Mouse (Mus musculus) adrenal gland, adult 8-10 months (tissue): ENCODE measurements around the gene Zbtb17. TPM values are rescaled to one million over a fixed set of nuclear protein-coding genes. Genes with fewer than 3 reads are reported as not detected.

Experiments used
- DNase-seq: peaks from one replicate; pipeline ENCODE4 v3.0.0; 2022
- total RNA-seq, 4 experiments: library from RNA; stranded (reverse); gene quantifications; 2 replicates each; pipeline ENCODE4 v1.2.4; 2022

Gene Zbtb17
- total RNA-seq, 4 experiments from 2014 or later, result 14.8 to 25.6 (median 19.5) TPM

DNA sequence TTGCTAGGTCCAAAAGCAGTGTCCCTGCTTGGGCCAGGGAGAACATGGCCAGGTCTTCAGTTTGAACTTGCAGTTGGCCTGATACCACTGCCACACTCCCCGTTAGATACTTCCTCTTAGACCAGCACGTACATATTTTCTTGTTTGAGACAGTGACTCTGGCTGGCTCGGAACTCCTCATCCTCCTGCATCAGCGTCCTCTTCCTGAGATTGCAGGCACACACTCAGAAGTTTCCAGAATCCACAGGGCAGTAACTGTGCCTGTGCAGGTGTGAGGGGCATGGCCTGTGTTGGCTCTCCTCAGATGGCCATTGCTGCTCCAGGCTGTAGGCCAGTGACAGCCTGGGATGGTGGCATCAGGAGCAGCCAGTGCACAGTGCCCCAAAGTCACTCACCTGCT, 16.0 kb downstream of the Zbtb17 start:
- no peak for DNase-seq

DNA sequence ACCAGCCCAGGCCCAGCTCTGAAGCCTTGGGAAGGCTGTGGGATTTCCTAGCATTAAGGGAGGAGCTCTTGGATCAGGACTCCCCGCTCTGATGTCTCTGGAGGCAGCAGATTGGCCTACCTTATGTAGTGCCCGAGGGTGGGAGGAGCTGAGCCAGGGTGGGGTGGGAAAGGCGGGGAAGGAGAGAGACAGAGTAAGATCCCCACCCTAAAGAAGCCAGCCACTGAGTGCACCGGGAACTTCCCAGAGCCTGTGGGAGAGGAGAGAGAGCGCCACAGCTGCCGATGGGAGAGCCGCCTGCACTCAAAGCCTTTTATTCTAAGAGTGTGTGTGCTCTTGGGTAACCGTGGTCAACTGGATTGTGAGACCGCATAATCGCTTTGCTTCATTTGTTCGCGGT, 16.6 kb downstream of the Zbtb17 start:
- DNase-seq, result no peak

DNA sequence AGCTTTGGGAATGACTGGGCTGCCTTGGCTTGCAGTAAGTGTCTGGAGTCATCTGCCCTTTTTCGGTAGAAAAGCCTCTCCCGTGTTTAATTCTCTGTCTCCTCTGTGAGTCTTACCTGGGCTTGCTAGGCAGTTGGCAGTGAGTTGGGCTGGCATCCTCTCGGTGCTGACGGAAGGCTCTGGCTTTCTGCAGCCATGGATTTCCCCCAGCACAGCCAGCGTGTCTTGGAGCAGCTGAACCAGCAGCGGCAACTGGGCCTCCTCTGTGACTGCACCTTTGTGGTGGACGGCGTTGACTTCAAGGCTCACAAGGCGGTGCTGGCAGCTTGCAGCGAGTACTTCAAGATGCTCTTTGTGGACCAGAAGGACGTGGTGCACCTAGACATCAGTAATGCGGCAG, 17.1 kb downstream of the Zbtb17 start:
- DNase-seq, result no peak

DNA sequence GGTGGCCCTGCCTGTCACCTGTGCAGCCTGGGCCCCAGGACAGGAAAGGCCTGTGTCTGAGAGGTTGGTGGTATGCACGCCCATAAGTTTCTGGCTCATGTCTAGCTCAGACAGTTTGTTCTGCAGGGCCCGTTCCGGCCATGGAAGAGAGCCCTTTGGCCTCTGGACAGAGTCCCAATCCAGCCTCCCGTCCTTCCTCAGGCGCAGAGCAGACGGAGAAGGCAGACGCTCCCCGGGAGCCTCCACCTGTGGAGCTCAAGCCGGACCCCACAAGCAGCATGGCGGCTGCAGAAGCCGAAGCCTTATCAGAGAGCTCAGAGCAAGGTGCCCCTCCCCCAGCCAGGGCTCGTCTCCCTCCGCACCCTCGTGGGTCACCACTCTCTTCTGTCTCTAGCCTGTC, 19.0 kb downstream of the Zbtb17 start:
- DNase-seq, result no peak

DNA sequence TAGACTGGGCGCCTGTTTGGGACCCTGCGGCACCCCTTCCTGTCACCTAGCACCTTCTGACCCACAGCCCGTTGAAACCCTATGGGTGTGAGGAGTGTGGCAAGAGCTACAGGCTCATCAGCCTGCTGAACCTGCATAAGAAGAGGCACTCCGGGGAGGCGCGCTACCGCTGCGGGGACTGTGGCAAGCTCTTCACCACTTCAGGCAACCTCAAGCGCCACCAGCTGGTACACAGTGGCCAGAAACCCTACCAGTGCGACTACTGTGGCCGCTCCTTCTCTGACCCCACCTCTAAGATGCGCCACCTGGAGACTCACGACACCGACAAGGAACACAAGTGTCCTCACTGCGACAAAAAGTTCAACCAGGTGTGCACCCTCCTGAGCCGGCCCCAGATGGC, 20.3 kb downstream of the Zbtb17 start:
- no peak for DNase-seq

DNA sequence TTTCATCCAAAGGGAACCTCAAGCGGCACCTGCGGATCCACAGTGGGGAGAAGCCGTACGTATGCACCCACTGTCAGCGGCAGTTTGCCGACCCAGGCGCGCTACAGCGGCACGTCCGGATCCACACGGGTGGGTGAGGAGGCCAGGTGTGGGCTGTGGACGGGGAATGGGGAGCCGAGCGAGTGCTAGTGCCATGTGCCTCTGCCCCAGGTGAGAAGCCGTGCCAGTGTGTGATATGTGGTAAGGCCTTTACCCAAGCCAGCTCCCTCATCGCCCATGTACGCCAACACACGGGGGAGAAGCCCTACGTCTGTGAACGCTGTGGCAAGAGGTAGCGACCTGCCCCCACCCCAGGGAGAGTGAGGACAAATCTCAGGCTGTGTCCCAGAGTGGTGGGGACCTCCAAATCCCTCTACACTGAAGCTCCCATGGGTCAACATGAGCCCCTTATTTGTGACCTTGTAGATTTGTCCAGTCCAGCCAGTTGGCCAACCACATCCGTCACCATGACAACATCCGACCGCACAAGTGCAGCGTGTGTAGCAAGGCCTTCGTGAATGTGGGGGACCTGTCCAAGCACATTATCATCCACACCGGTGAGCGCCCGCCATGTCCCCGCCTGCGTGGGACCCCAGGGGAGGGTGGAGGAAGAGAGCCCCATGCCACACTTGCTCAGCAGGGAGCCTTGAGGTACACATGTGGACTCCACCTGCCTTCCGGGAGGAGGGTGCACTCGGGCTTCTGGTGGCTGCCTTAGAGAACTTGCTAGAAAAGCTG, 21.2 kb downstream of the Zbtb17 start:
- no peak for DNase-seq

DNA sequence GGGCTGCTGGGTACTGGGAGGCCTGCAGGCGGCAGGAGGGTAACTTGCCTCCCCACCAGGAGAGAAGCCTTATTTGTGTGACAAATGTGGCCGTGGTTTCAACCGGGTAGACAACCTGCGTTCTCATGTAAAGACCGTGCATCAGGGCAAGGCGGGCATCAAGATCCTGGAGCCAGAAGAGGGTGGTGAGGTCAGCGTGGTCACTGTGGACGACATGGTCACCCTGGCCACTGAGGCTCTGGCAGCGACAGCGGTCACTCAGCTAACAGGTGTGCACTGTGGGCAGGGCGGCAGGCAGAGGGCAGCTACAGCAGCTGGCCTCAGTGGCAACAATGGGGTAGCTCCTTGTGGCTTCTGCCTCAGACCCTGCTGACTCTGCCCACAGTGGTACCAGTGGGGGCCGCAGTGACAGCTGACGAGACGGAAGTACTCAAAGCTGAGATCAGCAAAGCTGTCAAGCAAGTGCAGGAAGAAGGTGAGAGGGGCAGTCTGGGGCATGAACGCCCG, 21.9 kb downstream of the Zbtb17 start:
- no peak for DNase-seq

DNA sequence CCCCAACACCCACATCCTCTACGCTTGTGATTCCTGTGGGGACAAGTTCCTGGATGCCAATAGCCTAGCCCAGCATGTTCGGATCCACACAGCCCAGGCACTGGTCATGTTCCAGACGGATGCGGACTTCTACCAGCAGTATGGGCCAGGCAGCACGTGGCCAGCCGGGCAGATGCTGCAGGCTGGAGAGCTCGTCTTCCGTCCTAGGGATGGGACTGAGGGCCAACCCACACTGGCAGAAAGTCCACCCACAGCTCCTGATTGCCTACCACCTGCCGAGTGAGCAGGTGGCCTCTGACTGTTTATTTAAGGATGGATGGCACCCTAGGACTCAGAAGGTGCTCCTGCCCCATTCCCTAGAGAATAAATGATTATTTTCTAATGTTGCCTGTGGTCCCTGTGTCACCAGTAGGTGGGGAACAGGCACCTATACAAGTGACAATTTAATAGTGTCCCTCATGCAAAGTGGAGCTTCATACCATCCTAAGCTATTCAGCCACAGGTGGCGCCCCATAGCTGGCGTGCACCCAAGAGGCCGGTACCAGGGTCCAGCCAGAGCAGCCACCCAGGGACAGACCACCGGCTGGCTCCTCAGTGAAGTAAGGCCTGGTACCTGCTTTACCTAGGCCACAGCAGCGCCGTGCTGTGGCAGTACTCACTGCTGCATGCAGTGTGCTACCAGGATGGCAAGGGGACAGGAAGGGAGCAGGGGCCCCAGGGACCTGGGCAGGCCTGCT, 22.6 kb downstream of the Zbtb17 start:
- no peak for DNase-seq

DNA sequence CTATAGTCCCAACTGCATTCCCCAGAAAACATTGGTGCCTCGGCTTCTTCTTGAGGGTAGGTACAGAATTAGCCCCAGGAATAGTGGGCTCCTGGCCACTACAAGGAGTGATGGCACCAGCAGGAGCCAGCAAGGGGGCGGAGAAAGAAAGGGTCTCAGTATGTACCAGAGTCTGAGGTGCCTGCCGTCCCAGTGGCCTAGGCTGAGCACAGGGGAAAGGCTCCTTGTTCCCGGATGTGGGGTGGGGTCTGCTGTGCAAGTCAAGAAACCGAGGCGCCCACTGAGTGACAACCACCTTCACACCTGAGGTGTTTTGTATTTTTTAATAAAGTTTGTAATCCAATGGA, 23.1 kb downstream of the Zbtb17 start:
- DNase-seq, result no peak

DNA sequence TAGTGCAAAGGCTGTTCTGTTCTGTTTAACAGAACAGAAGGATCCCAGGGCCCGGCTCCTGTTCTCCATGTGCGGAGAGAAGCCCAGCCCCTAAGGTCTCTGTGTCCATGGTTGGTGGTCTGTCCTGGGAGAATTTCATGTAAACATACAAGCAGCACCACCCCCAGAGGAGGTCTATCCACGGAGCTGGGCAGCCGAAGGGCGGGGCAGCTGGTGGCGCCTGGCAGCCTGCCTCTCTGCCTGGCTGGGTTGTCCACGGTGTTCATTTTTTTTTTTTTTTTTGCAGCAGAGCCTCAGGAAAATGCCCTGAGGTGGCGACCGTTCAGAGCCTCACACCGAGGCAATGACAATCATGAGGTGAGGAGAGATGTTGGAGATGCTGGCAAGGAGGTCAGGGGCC, 24.1 kb downstream of the Zbtb17 start:
- DNase-seq, result no peak

DNA sequence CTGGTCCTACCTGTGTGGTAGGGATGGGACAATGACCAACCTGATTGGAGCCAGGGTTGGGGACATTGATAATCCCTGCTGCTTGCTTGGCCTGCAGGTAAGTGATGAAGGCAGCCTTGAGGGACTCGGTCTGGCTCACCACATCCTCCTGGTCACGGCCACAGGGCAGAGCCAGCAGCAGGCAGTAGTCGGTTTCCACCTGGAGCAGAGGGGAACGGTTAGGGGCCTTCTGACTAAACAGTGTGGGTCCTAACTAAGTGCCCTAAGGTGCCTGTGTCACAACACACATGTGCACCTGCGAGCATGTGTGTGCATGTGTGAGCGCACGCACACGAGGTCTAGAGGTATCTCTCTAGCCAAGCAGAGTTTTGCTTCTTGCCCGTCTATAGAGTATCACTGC, 24.9 kb downstream of the Zbtb17 start:
- DNase-seq, result no peak

DNA sequence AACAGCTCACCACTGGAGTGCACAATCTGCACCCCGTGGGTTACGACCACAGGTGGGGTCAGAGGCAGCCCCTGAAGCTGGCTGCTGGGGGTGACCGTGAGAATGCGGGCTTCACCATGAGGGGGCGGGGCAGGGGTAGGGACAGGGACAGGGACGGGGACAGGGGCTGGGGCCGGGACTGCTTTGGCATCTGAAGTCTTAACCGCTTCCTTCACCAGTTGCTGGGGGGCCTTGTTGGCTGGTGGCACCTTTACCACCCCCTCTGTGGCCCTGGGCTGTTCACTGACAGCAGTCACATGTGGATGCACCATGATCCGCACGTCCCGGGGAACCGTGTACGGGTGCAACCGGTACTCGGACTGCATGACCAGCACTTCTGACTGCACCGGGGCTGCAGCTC, 27.0 kb downstream of the Zbtb17 start:
- no peak for DNase-seq

DNA sequence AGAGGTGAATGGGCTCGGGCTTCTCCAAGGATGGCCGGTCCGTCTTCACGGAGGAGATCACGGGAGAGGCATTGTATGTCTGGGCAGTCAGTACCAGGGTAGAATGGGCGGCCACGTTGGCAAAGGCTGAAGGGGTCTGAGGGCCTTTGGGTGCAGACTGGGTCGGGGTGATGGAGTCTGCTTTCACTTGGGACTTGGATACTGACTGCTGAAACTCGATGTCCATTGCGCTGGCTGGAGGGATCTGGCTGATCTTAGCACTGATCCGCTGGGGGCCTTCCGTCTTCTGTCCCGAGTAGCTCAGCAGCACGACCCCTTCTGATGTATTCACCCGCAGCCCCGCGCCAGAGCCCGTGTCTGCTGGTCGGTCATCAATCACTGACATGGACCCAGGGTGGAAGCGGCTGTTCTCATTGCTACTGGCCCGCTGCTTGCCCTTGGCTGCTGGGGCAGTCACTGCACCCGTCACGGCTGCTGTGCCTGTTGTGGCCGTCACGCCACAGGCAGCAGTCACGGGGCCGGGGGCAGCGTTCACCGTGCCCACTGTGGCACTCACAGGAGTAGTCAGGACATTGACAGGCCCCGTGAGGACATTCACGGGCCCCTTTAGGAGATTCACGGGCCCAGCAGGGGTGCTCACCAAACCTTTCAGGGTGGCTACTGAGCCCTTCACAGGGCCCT, 28.3 kb downstream of the Zbtb17 start:
- no peak for DNase-seq

DNA sequence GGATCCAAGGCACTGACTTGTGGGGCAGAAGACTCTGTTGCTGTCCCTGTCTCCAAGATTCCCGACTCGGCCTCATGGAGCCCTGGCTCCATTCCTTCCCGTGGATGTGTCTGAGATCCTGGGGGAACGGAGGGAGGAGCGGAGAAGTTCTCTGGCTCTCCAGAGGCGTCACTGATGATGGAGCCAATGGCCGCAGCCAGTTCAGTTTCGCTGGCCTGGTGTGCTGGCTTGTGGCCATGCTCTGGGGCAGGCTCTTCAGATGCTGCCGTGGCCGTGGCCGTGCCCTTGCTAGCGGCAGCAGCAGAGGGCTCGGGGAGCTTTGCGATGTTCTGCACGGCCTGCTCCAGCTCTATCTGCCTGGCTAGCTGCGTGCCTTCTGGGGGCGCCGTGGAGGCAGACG, 30.0 kb downstream of the Zbtb17 start:
- DNase-seq, result no peak

DNA sequence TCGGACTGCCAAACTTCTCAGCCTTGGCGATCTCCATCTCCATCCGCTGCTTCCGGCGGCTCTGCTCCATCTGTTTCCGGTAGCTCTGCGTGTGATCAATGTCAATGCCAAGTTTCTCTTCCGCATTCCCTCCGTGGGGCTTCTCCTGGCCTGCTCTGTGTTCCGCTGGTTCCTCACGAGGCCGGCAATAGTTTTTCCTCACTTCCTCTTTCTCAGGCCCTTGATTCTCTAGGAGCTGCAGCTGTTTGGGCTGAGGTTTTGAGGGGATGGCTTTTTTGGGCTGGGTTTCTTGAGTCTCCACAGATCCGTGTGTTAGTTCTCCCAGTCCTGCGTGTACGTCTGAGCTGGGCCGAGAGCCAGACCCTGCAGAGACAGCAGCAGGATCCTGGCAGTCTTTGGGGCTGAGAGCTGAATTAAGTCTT, 33.2 kb downstream of the Zbtb17 start:
- DNase-seq, result no peak

DNA sequence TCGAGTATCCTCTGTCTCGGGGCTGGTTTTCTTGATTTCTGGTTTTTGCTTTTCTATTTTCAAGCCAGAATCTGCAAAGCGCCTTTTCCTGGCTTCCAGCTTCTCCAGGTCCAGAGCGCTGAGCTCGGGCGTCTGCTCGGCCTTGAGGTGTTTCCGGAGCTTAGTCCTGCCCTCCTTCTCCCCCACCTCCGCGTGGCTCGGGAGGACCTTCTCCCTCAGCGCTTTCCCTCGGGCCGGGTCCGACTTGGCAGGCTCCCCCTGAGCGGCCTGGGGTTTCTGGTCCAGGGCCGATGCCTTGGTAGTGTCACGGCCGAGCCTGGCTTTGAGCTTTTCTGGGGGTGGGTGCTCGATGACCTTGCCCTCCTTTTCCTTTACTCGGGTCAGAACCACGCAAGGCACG, 33.8 kb downstream of the Zbtb17 start:
- peak; percentile 57 for DNase-seq

DNA sequence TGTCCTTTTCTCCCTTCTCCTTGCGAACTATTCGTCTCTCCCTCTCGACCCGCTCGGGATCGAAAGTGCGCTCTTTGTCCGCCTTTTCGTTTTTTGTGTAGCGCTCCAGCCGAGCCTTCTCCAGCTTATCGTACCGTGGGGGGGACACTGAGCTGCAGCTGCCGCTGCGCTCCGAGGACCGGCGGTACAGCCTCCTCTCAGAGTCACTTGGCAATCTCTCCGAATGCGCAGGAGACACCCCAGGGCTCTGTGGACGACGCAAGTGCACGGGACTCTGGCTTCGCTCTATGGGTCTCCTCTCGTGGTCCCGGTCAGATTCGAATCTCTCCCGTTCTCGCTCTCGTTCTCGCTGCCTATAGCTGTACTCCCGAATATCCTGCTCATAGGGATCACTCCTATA, 34.3 kb downstream of the Zbtb17 start:
- no peak for DNase-seq

DNA sequence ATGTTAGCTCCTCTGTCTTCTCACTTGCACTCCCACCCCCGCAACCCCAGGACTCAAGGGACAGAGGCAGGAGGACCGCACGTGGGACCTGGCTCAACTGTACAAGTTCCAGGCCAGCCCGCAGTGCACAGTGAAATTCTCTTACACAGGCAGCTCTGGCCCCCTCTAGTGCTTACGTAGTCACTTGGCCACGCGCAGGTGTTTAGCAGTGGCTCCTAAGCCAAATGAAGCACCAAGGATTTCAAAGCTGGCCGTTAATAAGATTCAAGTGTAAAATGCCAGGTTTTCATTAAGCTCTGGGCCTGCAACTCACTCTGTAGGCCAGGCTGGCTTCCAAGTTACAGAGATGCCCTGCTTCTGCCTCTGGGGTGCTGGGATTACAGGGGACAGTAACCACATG, 35.0 kb downstream of the Zbtb17 start:
- DNase-seq, result no peak

DNA sequence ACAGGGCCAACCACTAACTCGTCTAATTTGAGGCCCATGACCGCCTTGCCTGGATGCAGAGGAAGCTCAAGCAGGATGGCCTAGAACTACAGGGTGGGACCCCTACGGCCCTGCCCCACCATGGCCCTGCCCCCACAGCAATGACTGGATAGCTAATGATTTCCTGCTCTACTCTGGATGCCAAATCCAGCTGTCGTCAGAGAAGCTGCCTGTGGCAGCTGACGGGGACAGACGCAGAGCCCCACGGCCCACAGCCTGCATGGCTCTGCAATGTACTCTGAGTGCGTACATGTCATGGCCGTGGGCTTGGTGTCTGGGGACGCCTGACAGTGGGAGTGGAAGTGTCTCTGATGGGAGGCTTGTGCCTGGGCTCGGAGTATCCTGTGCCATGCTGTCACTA, 39.6 kb downstream of the Zbtb17 start:
- no peak for DNase-seq

DNA sequence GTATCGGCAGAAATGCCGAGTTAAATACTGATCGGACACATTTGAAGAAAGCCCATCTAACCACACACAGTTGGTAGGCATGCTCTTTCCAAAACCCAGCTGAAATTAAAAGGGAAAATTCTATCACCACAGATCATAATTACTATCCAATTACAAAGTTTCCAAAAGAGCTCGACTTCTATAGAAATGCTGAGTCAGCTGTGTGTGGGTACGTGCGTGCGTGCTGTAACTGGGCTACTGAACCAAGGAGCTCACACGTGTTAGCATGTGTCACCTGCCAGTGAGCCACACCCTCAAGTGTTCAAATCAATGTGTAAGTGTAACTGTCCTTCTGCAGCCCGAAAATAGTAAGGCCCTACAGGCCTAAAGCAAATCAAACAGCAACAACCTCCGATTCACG, 43.1 kb downstream of the Zbtb17 start:
- no peak for DNase-seq

DNA sequence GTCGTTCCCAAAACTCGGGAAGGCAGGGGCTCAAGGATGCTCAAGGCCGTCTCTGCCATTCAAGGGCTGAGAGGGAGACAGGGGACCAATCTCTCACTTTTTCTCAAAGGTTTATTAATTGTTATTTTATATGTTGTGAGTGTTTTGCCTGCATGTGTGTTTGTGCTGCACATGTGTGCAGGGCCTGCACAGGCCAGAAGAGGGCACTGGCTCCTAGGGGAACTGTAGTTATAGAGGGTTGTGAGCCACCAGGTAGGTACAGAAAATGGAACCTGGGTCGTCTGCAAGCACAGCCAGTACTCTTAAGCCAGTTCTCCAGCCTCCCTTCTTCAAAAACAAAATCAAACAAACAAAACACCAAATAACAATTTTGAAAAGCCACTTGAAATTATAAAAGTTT, 44.2 kb downstream of the Zbtb17 start:
- no peak for DNase-seq

DNA sequence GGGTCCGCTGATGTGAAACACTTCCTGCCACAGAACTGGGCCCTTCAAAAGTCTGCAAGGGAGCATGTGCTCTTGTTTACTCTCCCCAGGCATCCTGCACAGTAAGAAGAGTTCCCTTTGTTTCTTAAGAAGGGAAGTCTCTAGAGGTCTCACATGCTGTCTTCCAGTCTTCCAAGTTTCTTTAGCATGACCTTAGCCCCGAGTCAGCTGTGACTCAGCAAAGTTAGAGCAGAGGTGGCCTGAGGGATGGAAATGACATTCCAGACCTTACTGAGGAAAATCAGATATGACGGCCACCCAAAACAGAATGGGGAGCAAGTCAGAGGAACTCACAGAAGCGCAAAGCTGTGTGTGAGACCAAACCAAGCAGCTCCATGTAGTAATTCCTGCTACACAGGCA, 56.2 kb downstream of the Zbtb17 start:
- DNase-seq, result no peak

DNA sequence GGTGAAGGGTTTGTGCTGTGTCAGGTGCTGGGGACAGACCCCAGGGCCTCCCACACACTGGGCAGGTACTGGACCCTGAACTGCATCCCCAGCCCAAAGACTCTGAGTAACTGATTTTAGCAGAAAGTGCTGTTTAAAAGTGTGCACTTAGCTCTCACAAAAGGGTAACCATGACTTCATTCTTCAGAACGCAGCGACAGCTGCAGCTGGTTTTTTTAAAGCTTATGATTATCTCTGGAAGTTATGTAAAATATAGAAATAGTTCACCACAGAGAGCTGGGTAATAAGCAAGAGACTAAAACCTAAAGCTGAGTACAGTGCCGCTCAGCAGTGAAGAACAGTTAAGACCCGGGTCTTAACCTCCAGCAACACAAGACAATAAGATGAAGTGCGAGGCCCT, 56.6 kb downstream of the Zbtb17 start:
- DNase-seq, result no peak

DNA sequence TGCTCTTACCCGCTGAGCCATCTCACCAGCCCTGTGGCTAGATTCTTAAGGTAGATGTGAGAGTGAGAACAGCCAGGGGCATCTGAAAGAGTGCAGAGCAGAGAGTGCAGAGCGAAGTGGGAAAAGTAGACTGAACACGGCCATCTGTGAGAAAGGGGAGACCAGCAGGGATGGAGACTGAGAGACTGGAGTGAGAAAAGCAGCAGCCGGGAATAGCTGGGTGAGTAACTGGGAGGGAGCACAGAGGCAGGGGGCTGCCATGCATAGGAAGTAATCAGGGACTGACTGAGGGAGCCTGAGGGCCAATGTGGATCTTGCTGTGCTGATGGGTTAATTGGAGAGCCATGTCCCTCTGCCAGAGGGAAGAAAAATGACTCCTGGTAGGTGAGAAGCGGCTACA, 58.3 kb downstream of the Zbtb17 start:
- DNase-seq, result no peak
